10 mouse cellular contexts compared by ENCODE assay signal in the genomic region with DNA sequence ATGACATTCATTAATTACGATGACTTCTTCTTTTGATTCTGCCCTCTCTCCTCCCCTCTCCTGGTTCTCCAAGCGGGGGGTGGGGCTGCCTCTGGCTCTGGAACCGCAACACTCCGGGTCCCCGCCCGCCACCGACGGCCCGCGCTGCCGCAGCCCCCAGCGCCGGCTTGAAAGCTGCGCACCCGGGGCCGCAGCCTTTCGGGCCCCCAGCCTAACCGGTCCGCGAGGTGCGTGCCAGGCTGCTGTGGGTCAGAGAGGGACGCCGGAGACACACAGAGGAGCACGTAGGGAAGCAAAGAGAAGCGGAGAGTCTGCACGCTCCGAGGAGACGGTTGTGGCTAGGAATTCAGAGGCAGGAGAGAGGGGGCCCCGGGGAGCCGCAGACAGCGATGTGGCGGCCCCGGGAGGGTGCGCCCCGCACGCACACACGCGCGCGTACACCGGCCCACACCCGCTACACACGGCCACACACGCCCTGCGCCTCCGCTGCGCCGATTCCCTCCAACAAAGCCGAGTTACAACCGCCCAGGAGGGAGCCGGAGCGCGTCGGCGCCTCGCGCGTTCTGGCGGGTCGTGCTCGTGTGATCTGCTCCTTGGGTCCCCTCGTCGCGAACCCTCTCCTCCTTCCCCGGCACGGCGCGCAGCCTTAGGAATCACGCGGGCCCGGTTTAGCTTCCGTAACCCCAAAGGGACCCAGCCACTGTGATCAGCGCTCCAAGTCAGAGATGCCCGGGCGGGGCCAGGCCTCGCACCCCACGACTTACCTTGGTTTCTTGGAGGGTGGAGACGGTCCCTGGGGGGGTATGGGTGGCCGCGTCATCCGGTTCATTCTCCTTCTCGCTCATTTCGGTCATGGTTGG. TPM values are rescaled to one million over a fixed set of nuclear protein-coding genes. Genes with fewer than 3 reads are reported as not detected.
DNase-seq lines count a peak whose midpoint lies in the region; ATAC-seq and TF ChIP-seq lines count a peak whose summit lies in the region.
"Had no signal": no experiment of that assay in that cellular context is flagged by ENCODE, and none has a peak within 500 bp of the region (broad histone marks: within the 10 kb centered on the region; RNA-seq: fewer than 3 reads in every experiment).

No protein-coding gene starts in this region.

- peak overlapping the region; percentile 34 for H3K4me3 ChIP-seq in lung, postnatal 0 days (ENCODE audit: low read depth, low read length)
- no peak overlapping the region for H3K4me3 ChIP-seq in lung, adult 2 months (replicated peaks; ENCODE audit: extremely low read depth, low read depth, low read length)
- peak overlapping the region; percentile 50 for H3K4me3 ChIP-seq in hindbrain, embryonic 12.5 days

- H3K4me2 ChIP-seq in lung, postnatal 0 days (replicated peaks; ENCODE audit: low read depth, low read length) = peak overlapping the region; percentile 59
- peak overlapping the region; percentile 73 for H3K4me2 ChIP-seq in hindbrain, embryonic 12.5 days (replicated peaks)

- H3K9me3 ChIP-seq in lung, postnatal 0 days (ENCODE audit: low read length) = no peaks in the 10 kb centered on the region
- no peaks in the 10 kb centered on the region for H3K9me3 ChIP-seq in hindbrain, embryonic 12.5 days (replicated peaks)

- ATAC-seq in lung, postnatal 0 days = 0 out of 2 replicates have a peak, but pooled peaks have one; percentile 9
- peak; percentile 20; the same call in 1 of the 2 replicates for ATAC-seq in hindbrain, embryonic 12.5 days (ENCODE audit: low FRiP score)

- peaks cover 37% of the 10 kb centered on the region for H3K27me3 ChIP-seq in lung, postnatal 0 days (replicated peaks; ENCODE audit: insufficient read depth, low read length)
- peaks cover 67% of the 10 kb centered on the region for H3K27me3 ChIP-seq in hindbrain, embryonic 12.5 days
- H3K27me3 ChIP-seq: CH12.LX had no signal

- no peak for TF ChIP-seq POLR2A in lung, adult 2 months (IDR thresholded peaks at IDR 0.05; ENCODE audit: borderline replicate concordance, extremely low read depth, low read depth, low read length)

- TF ChIP-seq CTCF in lung, postnatal 0 days (IDR thresholded peaks at IDR 0.05) = no peak
- TF ChIP-seq CTCF in lung, adult 2 months (IDR thresholded peaks at IDR 0.05; ENCODE audit: insufficient read depth, low read length) = no peak

- H3K4me1 ChIP-seq in lung, postnatal 0 days (ENCODE audit: insufficient read depth, low read depth, low read length) = peaks cover 6% of the 10 kb centered on the region; the same call in 1 of the 2 replicates
- H3K4me1 ChIP-seq in lung, adult 2 months (ENCODE audit: control insufficient read depth, insufficient read depth, low read length) = peaks cover 8% of the 10 kb centered on the region; the same call in 1 of the 2 replicates
- peaks cover 16% of the 10 kb centered on the region for H3K4me1 ChIP-seq in hindbrain, embryonic 12.5 days

- WGBS in lung, postnatal 0 days = under 1% methylated on average over 72 of the region's 83 CpGs
- WGBS in lung, adult 2 months = 1% methylated on average over 83 of the region's 83 CpGs
- WGBS in hindbrain, embryonic 12.5 days = under 1% methylated on average over 83 of the region's 83 CpGs

- DNase-seq in cerebellum, adult 11-12 months = peak; percentile 55
- DNase-seq in cerebellum, postnatal 36 days = no peak
- no peak for DNase-seq in lung, postnatal 0 days (ENCODE audit: low spot score)
- DNase-seq in lung, adult 2 months = no peak
- DNase-seq in lung, postnatal 36 days = peak; percentile 49
- peak; percentile 29 to 61 for DNase-seq in spleen, postnatal 14 days (ENCODE audit: low spot score in 2 of 2)
- DNase-seq in layer of hippocampus, postnatal 25 days (ENCODE audit: extremely low spot score in 1 of 2, low spot score in 1 of 2) = no peak

- H3K9ac ChIP-seq in lung, postnatal 0 days (replicated peaks; ENCODE audit: low read depth) = no peak overlapping the region
- H3K9ac ChIP-seq in hindbrain, embryonic 12.5 days = peak overlapping the region; percentile 65

- no peak overlapping the region for H3K27ac ChIP-seq in lung, postnatal 0 days (ENCODE audit: low read length)
- H3K27ac ChIP-seq in hindbrain, embryonic 12.5 days = no peak overlapping the region

- TF ChIP-seq EP300 in lung, postnatal 0 days (IDR thresholded peaks at IDR 0.05) = no peak

- H3K36me3 ChIP-seq in lung, postnatal 0 days (ENCODE audit: insufficient read depth, low read length) = no peaks in the 10 kb centered on the region
- no peaks in the 10 kb centered on the region for H3K36me3 ChIP-seq in hindbrain, embryonic 12.5 days

RNA-seq across cellular contexts. Expression of a gene that starts 0.9 kb away (rescaled TPM):
- polyA plus RNA-seq in lung, postnatal 0 days (2015; fragmentation: Nextera tagmentation; extraction: Ambion mirVana) = 0.10 and 0.11 TPM in 2 replicates
- 0.88 and 1.2 TPM in 2 replicates for polyA plus RNA-seq in lung, adult 2 months (2012; rRNA removed)
- polyA plus RNA-seq in hindbrain, embryonic 12.5 days (2016; fragmentation: Nextera tagmentation; extraction: Ambion mirVana) = 2.1 and 2.2 TPM in 2 replicates
- 10 to 100 TPM; 42.4 to 46.9 TPM for total RNA-seq in layer of hippocampus, postnatal 25 days (2021)
- total RNA-seq: CH12.LX; hematopoietic stem cell, adult 5-6 weeks had no signal

RNA-seq across cellular contexts. Expression of a gene that starts 25.8 kb away (rescaled TPM):
- polyA plus RNA-seq in lung, postnatal 0 days (2015; fragmentation: Nextera tagmentation; extraction: Ambion mirVana) = 750 and 817 TPM in 2 replicates
- 426 and 513 TPM in 2 replicates for polyA plus RNA-seq in lung, adult 2 months (2012; rRNA removed)
- 675 and 726 TPM in 2 replicates for polyA plus RNA-seq in hindbrain, embryonic 12.5 days (2016; fragmentation: Nextera tagmentation; extraction: Ambion mirVana)
- total RNA-seq in layer of hippocampus, postnatal 25 days (2021) = 100 to 1,000 TPM; 567 to 626 TPM

RNA-seq across cellular contexts. Expression of a gene that starts 29.5 kb away (rescaled TPM):
- 3.5 and 4.0 TPM in 2 replicates for polyA plus RNA-seq in lung, postnatal 0 days (2015; fragmentation: Nextera tagmentation; extraction: Ambion mirVana)
- polyA plus RNA-seq in lung, adult 2 months (2012; rRNA removed) = 16.0 and 25.6 TPM in 2 replicates
- 39.6 and 43.5 TPM in 2 replicates for polyA plus RNA-seq in hindbrain, embryonic 12.5 days (2016; fragmentation: Nextera tagmentation; extraction: Ambion mirVana)
- total RNA-seq in layer of hippocampus, postnatal 25 days (2021) = 100 to 1,000 TPM; 138 to 144 TPM

RNA-seq across cellular contexts. Expression of a gene that starts 56.4 kb away (rescaled TPM):
- polyA plus RNA-seq in lung, postnatal 0 days (2015; fragmentation: Nextera tagmentation; extraction: Ambion mirVana) = 4.6 and 6.5 TPM in 2 replicates
- polyA plus RNA-seq in lung, adult 2 months (2012; rRNA removed) = 2.7 and 5.1 TPM in 2 replicates
- 5.7 and 7.0 TPM in 2 replicates for polyA plus RNA-seq in hindbrain, embryonic 12.5 days (2016; fragmentation: Nextera tagmentation; extraction: Ambion mirVana)
- 1 to 10 TPM in 1 of 2 experiments, under 1 TPM in 1; 0.71 to 1.2 TPM for total RNA-seq in layer of hippocampus, postnatal 25 days (2021)

Comparison
In these comparisons a context has a peak if more than half of its experiments do, and no peak if none do; other contexts are left out.
1. DNase-seq: peak in cerebellum, adult 11-12 months (single experiment), lung, postnatal 36 days (single experiment) and spleen, postnatal 14 days (2 of 2); none in cerebellum, postnatal 36 days (0 of 2), lung, postnatal 0 days (single experiment), lung, adult 2 months (single experiment) and layer of hippocampus, postnatal 25 days (0 of 2).